Mouse (Mus musculus): ENCODE measurements at regions not wholly inside any gene's neighbourhood (a gene's known extent, or its start where the extent isn't known, plus 50 kb on each side); places are given as distances from the start of the nearest gene placed in this dataset.
A peak's percentile ranks its signal among the peaks of the same experiment; 100 is the strongest.

GRCm38 (mm10) chr16:29046453-29046993 lies 117.0 kb upstream of the Mb21d2 start:
- no peak for DNase-seq
- no peak for TF ChIP-seq POLR2A (IDR thresholded peaks at IDR 0.05; ENCODE audit: borderline replicate concordance, insufficient read depth, low read length)
- no peak for TF ChIP-seq CTCF (IDR thresholded peaks at IDR 0.05; ENCODE audit: borderline replicate concordance, insufficient read depth, low read depth, low read length)
- H3K27me3 ChIP-seq (ENCODE audit: control insufficient read depth, insufficient read depth, low read length) = no peaks in the 10 kb centered on the region
- no peak overlapping the region for H3K4me3 ChIP-seq (replicated peaks; ENCODE audit: insufficient read depth, low read depth, low read length)
- H3K4me1 ChIP-seq (ENCODE audit: control insufficient read depth, insufficient read depth, low read length) = no peaks in the 10 kb centered on the region
- WGBS = 86% methylated on average over 6 of the region's 6 CpGs
- H3K27ac ChIP-seq (ENCODE audit: insufficient read depth, low read length) = no peak overlapping the region

GRCm38 (mm10) chr16:29035523-29035922 lies 106.0 kb upstream of the Mb21d2 start:
- 78% methylated on average over 5 of the region's 5 CpGs for WGBS
- Histone ChIP-seq H3K27me3 (ENCODE audit: control insufficient read depth, insufficient read depth, low read length) (no peaks in the 10 kb centered on the region), H3K4me1 (ENCODE audit: control insufficient read depth, insufficient read depth, low read length) (no peaks in the 10 kb centered on the region; the same call in 1 of the 2 replicates), H3K27ac (ENCODE audit: insufficient read depth, low read length) (no peak overlapping the region), H3K4me3 (replicated peaks; ENCODE audit: insufficient read depth, low read depth, low read length) (no peak overlapping the region)
- DNase-seq = no peak
- TF ChIP-seq CTCF (IDR thresholded peaks at IDR 0.05; ENCODE audit: borderline replicate concordance, insufficient read depth, low read depth, low read length) (no peak), POLR2A (IDR thresholded peaks at IDR 0.05; ENCODE audit: borderline replicate concordance, insufficient read depth, low read length) (no peak)

GRCm38 (mm10) chr16:29034053-29034794 lies 104.8 kb upstream of the Mb21d2 start:
- H3K27ac ChIP-seq (ENCODE audit: insufficient read depth, low read length) = no peak overlapping the region
- H3K4me3 ChIP-seq (replicated peaks; ENCODE audit: insufficient read depth, low read depth, low read length) = no peak overlapping the region
- peak; percentile 10 to 34 for DNase-seq
- TF ChIP-seq POLR2A (IDR thresholded peaks at IDR 0.05; ENCODE audit: borderline replicate concordance, insufficient read depth, low read length) (no peak), CTCF (IDR thresholded peaks at IDR 0.05; ENCODE audit: borderline replicate concordance, insufficient read depth, low read depth, low read length) (no peak)
- 33% methylated on average over 16 of the region's 16 CpGs for WGBS
- no peaks in the 10 kb centered on the region for H3K27me3 ChIP-seq (ENCODE audit: control insufficient read depth, insufficient read depth, low read length)
- H3K4me1 ChIP-seq (ENCODE audit: control insufficient read depth, insufficient read depth, low read length) = no peaks in the 10 kb centered on the region; the same call in 1 of the 2 replicates

GRCm38 (mm10) chr16:29033357-29033756 lies 103.9 kb upstream of the Mb21d2 start:
- Histone ChIP-seq H3K4me1 (ENCODE audit: control insufficient read depth, insufficient read depth, low read length) (no peaks in the 10 kb centered on the region; the same call in 1 of the 2 replicates), H3K27me3 (ENCODE audit: control insufficient read depth, insufficient read depth, low read length) (no peaks in the 10 kb centered on the region), H3K4me3 (replicated peaks; ENCODE audit: insufficient read depth, low read depth, low read length) (no peak overlapping the region), H3K27ac (ENCODE audit: insufficient read depth, low read length) (no peak overlapping the region)
- WGBS = 59% methylated on average over 5 of the region's 5 CpGs
- peak in 1 of 2 experiments; percentile 15 for DNase-seq
- TF ChIP-seq CTCF (IDR thresholded peaks at IDR 0.05; ENCODE audit: borderline replicate concordance, insufficient read depth, low read depth, low read length) = peak; percentile 9; the same call in 1 of the 2 replicates
- TF ChIP-seq POLR2A (IDR thresholded peaks at IDR 0.05; ENCODE audit: borderline replicate concordance, insufficient read depth, low read length) = no peak

GRCm38 (mm10) chr16:29027856-29028255 lies 98.4 kb upstream of the Mb21d2 start:
- TF ChIP-seq CTCF (IDR thresholded peaks at IDR 0.05; ENCODE audit: borderline replicate concordance, insufficient read depth, low read depth, low read length) = no peak
- no peak for TF ChIP-seq POLR2A (IDR thresholded peaks at IDR 0.05; ENCODE audit: borderline replicate concordance, insufficient read depth, low read length)
- no peak overlapping the region for H3K27ac ChIP-seq (ENCODE audit: insufficient read depth, low read length)
- WGBS = 60% methylated on average over 11 of the region's 11 CpGs

GRCm38 (mm10) chr16:29001249-29001648 lies 71.8 kb upstream of the Mb21d2 start:
- no peaks in the 10 kb centered on the region for H3K27me3 ChIP-seq (ENCODE audit: control insufficient read depth, insufficient read depth, low read length)
- WGBS = 7% methylated on average over 9 of the region's 9 CpGs
- H3K4me1 ChIP-seq (ENCODE audit: control insufficient read depth, insufficient read depth, low read length) = peaks cover 21% of the 10 kb centered on the region
- no peak overlapping the region for H3K4me3 ChIP-seq (replicated peaks; ENCODE audit: insufficient read depth, low read depth, low read length)
- TF ChIP-seq POLR2A (IDR thresholded peaks at IDR 0.05; ENCODE audit: borderline replicate concordance, insufficient read depth, low read length) (no peak), CTCF (IDR thresholded peaks at IDR 0.05; ENCODE audit: borderline replicate concordance, insufficient read depth, low read depth, low read length) (no peak)
- no peak overlapping the region for H3K27ac ChIP-seq (ENCODE audit: insufficient read depth, low read length)
- peak; percentile 91 for DNase-seq

More at GRCm38 (mm10) chr16:29027856-29028255, 98.4 kb upstream of the Mb21d2 start:
- no peak overlapping the region for H3K4me3 ChIP-seq (replicated peaks; ENCODE audit: insufficient read depth, low read depth, low read length)
- no peaks in the 10 kb centered on the region for H3K4me1 ChIP-seq (ENCODE audit: control insufficient read depth, insufficient read depth, low read length)
- DNase-seq = no peak
- no peaks in the 10 kb centered on the region for H3K27me3 ChIP-seq (ENCODE audit: control insufficient read depth, insufficient read depth, low read length)

GRCm38 (mm10) chr16:28999641-29000040 lies 70.2 kb upstream of the Mb21d2 start:
- DNase-seq = peak; percentile 62 to 72
- no peak overlapping the region for H3K4me3 ChIP-seq (replicated peaks; ENCODE audit: insufficient read depth, low read depth, low read length)
- WGBS = 13% methylated on average over 4 of the region's 4 CpGs
- no peaks in the 10 kb centered on the region for H3K27me3 ChIP-seq (ENCODE audit: control insufficient read depth, insufficient read depth, low read length)
- peaks cover 21% of the 10 kb centered on the region for H3K4me1 ChIP-seq (ENCODE audit: control insufficient read depth, insufficient read depth, low read length)
- TF ChIP-seq CTCF (IDR thresholded peaks at IDR 0.05; ENCODE audit: borderline replicate concordance, insufficient read depth, low read depth, low read length) (no peak), POLR2A (IDR thresholded peaks at IDR 0.05; ENCODE audit: borderline replicate concordance, insufficient read depth, low read length) (no peak)
- H3K27ac ChIP-seq (ENCODE audit: insufficient read depth, low read length) = no peak overlapping the region

GRCm38 (mm10) chr16:28996629-28997028 lies 67.2 kb upstream of the Mb21d2 start:
- no peak for DNase-seq
- Histone ChIP-seq H3K4me1 (ENCODE audit: control insufficient read depth, insufficient read depth, low read length) (peaks cover 21% of the 10 kb centered on the region), H3K27ac (ENCODE audit: insufficient read depth, low read length) (no peak overlapping the region), H3K4me3 (replicated peaks; ENCODE audit: insufficient read depth, low read depth, low read length) (no peak overlapping the region), H3K27me3 (ENCODE audit: control insufficient read depth, insufficient read depth, low read length) (no peaks in the 10 kb centered on the region)
- TF ChIP-seq CTCF (IDR thresholded peaks at IDR 0.05; ENCODE audit: borderline replicate concordance, insufficient read depth, low read depth, low read length) (no peak), POLR2A (IDR thresholded peaks at IDR 0.05; ENCODE audit: borderline replicate concordance, insufficient read depth, low read length) (no peak)
- 94% methylated on average over 3 of the region's 3 CpGs for WGBS
